Mouse (Mus musculus): ENCODE results near the gene Stxbp3.

DNA sequence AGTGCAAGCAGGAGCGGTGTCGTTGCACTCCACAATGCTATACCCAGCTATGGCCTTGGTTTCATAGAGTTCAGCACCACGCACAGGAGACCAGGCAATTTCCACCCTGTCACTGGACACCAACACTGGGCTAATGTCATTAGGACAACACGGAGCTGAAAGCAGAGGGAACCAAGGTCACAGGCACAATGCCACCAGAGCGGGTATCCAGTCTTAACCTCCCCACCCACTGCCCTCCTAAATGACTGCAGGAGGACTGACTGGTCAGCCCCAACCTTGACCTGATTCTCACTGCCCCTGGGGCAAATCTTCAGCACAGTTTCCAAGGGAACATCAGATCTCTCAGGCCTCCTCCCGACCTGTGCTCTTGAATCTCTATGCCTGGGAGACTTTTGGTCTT, 30.3 kb upstream of the Stxbp3 start:
- TF ChIP-seq CTCF (conservative IDR thresholded peaks at IDR 0.05; ENCODE audit: low read length) (no peak), NANOG (IDR thresholded peaks at IDR 0.05; ENCODE audit: borderline replicate concordance, low read length) (no peak), POU5F1 (IDR thresholded peaks at IDR 0.05; ENCODE audit: borderline replicate concordance, low read length) (no peak)
